9 mouse cellular contexts compared by ENCODE assay signal in the genomic region with DNA sequence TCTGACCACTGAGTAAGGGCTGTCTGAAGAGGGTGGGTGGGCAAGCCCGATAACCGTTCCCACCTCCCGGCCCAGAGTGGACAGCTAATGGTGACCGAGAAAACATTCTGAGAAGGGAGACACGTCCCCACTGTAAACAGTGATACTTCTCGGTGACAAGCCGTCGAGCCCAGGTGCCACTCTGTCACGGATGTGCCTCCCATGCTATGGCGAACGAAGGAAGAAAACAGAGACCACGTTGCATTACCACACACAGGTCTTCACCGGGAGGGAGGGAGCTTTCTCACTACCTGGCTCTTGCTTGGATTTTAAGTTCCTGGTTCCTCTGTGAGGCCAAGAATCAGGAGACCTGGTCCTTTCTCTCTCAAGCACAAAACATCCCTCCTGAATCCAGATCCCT. TPM values are rescaled to one million over a fixed set of nuclear protein-coding genes. Genes with fewer than 3 reads are reported as not detected.
DNase-seq lines count a peak whose midpoint lies in the region; ATAC-seq lines count a peak whose summit lies in the region.
"Had no signal": no experiment of that assay in that cellular context is flagged by ENCODE, and none has a peak within 500 bp of the region (broad histone marks: within the 10 kb centered on the region; RNA-seq: fewer than 3 reads in every experiment).

No protein-coding gene starts in this region.

- peaks cover 57% of the 10 kb centered on the region for H3K4me1 ChIP-seq in heart, embryonic 15.5 days (replicated peaks)
- H3K4me1 ChIP-seq in neural tube, embryonic 12.5 days: peaks cover 23% of the 10 kb centered on the region; the same call in 1 of the 2 replicates
- peaks cover 41% of the 10 kb centered on the region for H3K4me1 ChIP-seq in limb, embryonic 12.5 days (replicated peaks)

- H3K36me3 ChIP-seq in heart, embryonic 15.5 days: no peaks in the 10 kb centered on the region
- H3K36me3 ChIP-seq in neural tube, embryonic 12.5 days: no peaks in the 10 kb centered on the region
- H3K36me3 ChIP-seq in limb, embryonic 12.5 days: peaks cover 6% of the 10 kb centered on the region; the same call in 1 of the 2 replicates

- H3K27me3 ChIP-seq in heart, embryonic 15.5 days: no peaks in the 10 kb centered on the region
- H3K27me3 ChIP-seq in neural tube, embryonic 12.5 days (replicated peaks): peaks cover 33% of the 10 kb centered on the region
- 0 out of 2 replicates have a peak, but pooled peaks cover 3% of the 10 kb centered on the region for H3K27me3 ChIP-seq in limb, embryonic 12.5 days

- DNase-seq in heart, adult 18-20 months: no peak
- no peak for DNase-seq in neural tube, embryonic 10.5 days (ENCODE audit: extremely low spot score, low spot score)
- DNase-seq in thymus, postnatal 14 days: peak; percentile 49
- no peak for DNase-seq in layer of hippocampus, postnatal 25 days (ENCODE audit: extremely low spot score in 1 of 2, low spot score in 1 of 2)
- DNase-seq in spleen, postnatal 14 days (ENCODE audit: low spot score in 2 of 2): no peak

- H3K27ac ChIP-seq in heart, embryonic 15.5 days: peak overlapping the region; percentile 72
- no peak overlapping the region for H3K27ac ChIP-seq in neural tube, embryonic 12.5 days
- H3K27ac ChIP-seq in limb, embryonic 12.5 days: 0 out of 2 replicates have a peak overlapping the region, but pooled peaks have one; percentile 29
- H3K27ac ChIP-seq: left cerebral cortex, adult 2 months had no signal

- H3K4me2 ChIP-seq in heart, embryonic 15.5 days: peak overlapping the region; percentile 95
- 0 out of 2 replicates have a peak overlapping the region, but pooled peaks have one; percentile 1 for H3K4me2 ChIP-seq in neural tube, embryonic 12.5 days (replicated peaks)
- peak overlapping the region; percentile 88; the same call in 1 of the 2 replicates for H3K4me2 ChIP-seq in limb, embryonic 12.5 days

- no peaks in the 10 kb centered on the region for H3K9me3 ChIP-seq in heart, embryonic 15.5 days (replicated peaks)
- no peaks in the 10 kb centered on the region for H3K9me3 ChIP-seq in neural tube, embryonic 12.5 days
- H3K9me3 ChIP-seq in limb, embryonic 12.5 days: no peaks in the 10 kb centered on the region

- no peak for ATAC-seq in heart, embryonic 15.5 days (replicated peaks; ENCODE audit: insufficient number of reproducible peaks, insufficient read depth, low FRiP score, low read depth)
- ATAC-seq in neural tube, embryonic 12.5 days (ENCODE audit: low FRiP score, low read depth): no peak
- no peak for ATAC-seq in limb, embryonic 12.5 days (ENCODE audit: insufficient number of reproducible peaks, insufficient read depth, low FRiP score, low TSS enrichment, low read depth)

- peak overlapping the region; percentile 79; the same call in 1 of the 2 replicates for H3K4me3 ChIP-seq in heart, embryonic 15.5 days
- H3K4me3 ChIP-seq in neural tube, embryonic 12.5 days: no peak overlapping the region
- no peak overlapping the region for H3K4me3 ChIP-seq in limb, embryonic 12.5 days (replicated peaks)
- H3K4me3 ChIP-seq: left cerebral cortex, adult 2 months had no signal

- H3K9ac ChIP-seq in heart, embryonic 15.5 days: peak overlapping the region; percentile 26
- H3K9ac ChIP-seq in neural tube, embryonic 12.5 days: no peak overlapping the region
- no peak overlapping the region for H3K9ac ChIP-seq in limb, embryonic 12.5 days (replicated peaks)

- WGBS in heart, embryonic 15.5 days: 66% methylated on average over 13 of the region's 13 CpGs
- 63% methylated on average over 13 of the region's 13 CpGs for WGBS in neural tube, embryonic 12.5 days
- 65% methylated on average over 13 of the region's 13 CpGs for WGBS in limb, embryonic 12.5 days

RNA-seq across cellular contexts. Expression of a gene that starts 2.8 kb away (rescaled TPM):
- 11.5 and 13.9 TPM in 2 replicates for polyA plus RNA-seq in heart, embryonic 15.5 days (2015; fragmentation: Nextera tagmentation; extraction: Ambion mirVana)
- 10 to 100 TPM; 11.4 to 13.3 TPM for total RNA-seq in heart, adult 18-20 months (2021)
- polyA plus RNA-seq in neural tube, embryonic 12.5 days (2016; fragmentation: Nextera tagmentation; extraction: Ambion mirVana): 6.4 and 6.5 TPM in 2 replicates
- polyA plus RNA-seq in limb, embryonic 12.5 days (2016; fragmentation: Nextera tagmentation; extraction: Ambion mirVana): 11.9 and 13.9 TPM in 2 replicates
- 1 to 10 TPM; 3.6 to 5.7 TPM for total RNA-seq in layer of hippocampus, postnatal 25 days (2021)

RNA-seq across cellular contexts. Expression of a gene that starts 19.5 kb away (rescaled TPM):
- 24.5 and 28.4 TPM in 2 replicates for polyA plus RNA-seq in heart, embryonic 15.5 days (2015; fragmentation: Nextera tagmentation; extraction: Ambion mirVana)
- 1 to 10 TPM; 2.5 to 2.8 TPM for total RNA-seq in heart, adult 18-20 months (2021)
- 22.8 and 25.9 TPM in 2 replicates for polyA plus RNA-seq in neural tube, embryonic 12.5 days (2016; fragmentation: Nextera tagmentation; extraction: Ambion mirVana)
- polyA plus RNA-seq in limb, embryonic 12.5 days (2016; fragmentation: Nextera tagmentation; extraction: Ambion mirVana): 52.3 and 52.7 TPM in 2 replicates
- 1 to 10 TPM; 1.1 to 1.6 TPM for total RNA-seq in layer of hippocampus, postnatal 25 days (2021)

RNA-seq across cellular contexts. Expression of a gene that starts 28.4 kb away (rescaled TPM):
- 163 and 208 TPM in 2 replicates for polyA plus RNA-seq in heart, embryonic 15.5 days (2015; fragmentation: Nextera tagmentation; extraction: Ambion mirVana)
- total RNA-seq in heart, adult 18-20 months (2021): 10 to 100 TPM; 40.8 to 42.7 TPM
- polyA plus RNA-seq in neural tube, embryonic 12.5 days (2016; fragmentation: Nextera tagmentation; extraction: Ambion mirVana): 182 and 194 TPM in 2 replicates
- 299 and 305 TPM in 2 replicates for polyA plus RNA-seq in limb, embryonic 12.5 days (2016; fragmentation: Nextera tagmentation; extraction: Ambion mirVana)
- total RNA-seq in layer of hippocampus, postnatal 25 days (2021): 10 to 100 TPM; 62.5 to 69.6 TPM

Comparison
In these comparisons a context has a peak if more than half of its experiments do, and no peak if none do; other contexts are left out.
1. H3K4me2 ChIP-seq: peak in every context shown above with its lines; median percentile 95 in heart, embryonic 15.5 days; 88 in limb, embryonic 12.5 days; 1 in neural tube, embryonic 12.5 days.